In genomic region chr15:82342543-82342935, GRCm38 (mm10) we compare ENCODE assay signal across 11 mouse cellular contexts. TPM values are rescaled to one million over a fixed set of nuclear protein-coding genes. Genes with fewer than 3 reads are reported as not detected.
DNase-seq lines count a peak whose midpoint lies in the region; ATAC-seq lines count a peak whose summit lies in the region.
"Had no signal": no experiment of that assay in that cellular context is flagged by ENCODE, and none has a peak within 500 bp of the region (broad histone marks: within the 10 kb centered on the region; RNA-seq: fewer than 3 reads in every experiment).

No protein-coding gene starts in this region.

- 64% methylated on average over 5 of the region's 5 CpGs for WGBS in heart, embryonic 12.5 days
- whole genome bisulfite sequencing in midbrain, embryonic 12.5 days = 80% methylated on average over 5 of the region's 5 CpGs
- WGBS in midbrain, embryonic 13.5 days = 81% methylated on average over 5 of the region's 5 CpGs
- WGBS in intestine, embryonic 15.5 days = 74% methylated on average over 5 of the region's 5 CpGs
- 74% methylated on average over 5 of the region's 5 CpGs for WGBS in stomach, embryonic 15.5 days

- H3K27me3 ChIP-seq in heart, embryonic 12.5 days (replicated peaks) = no peaks in the 10 kb centered on the region
- peaks cover 30% of the 10 kb centered on the region for H3K27me3 ChIP-seq in midbrain, embryonic 12.5 days
- peaks cover 24% of the 10 kb centered on the region for H3K27me3 ChIP-seq in midbrain, embryonic 13.5 days
- no peaks in the 10 kb centered on the region for H3K27me3 ChIP-seq in intestine, embryonic 15.5 days (replicated peaks)
- no peaks in the 10 kb centered on the region for H3K27me3 ChIP-seq in stomach, embryonic 15.5 days (replicated peaks)

- no peak for DNase-seq in heart, adult 18-20 months
- no peak for DNase-seq in right cerebral cortex, adult 2 months (ENCODE audit: low spot score in 2 of 2)
- no peak for DNase-seq in cerebellum, adult 11-12 months
- DNase-seq: midbrain, embryonic 14.5 days had no signal

- no peak overlapping the region for H3K9ac ChIP-seq in heart, embryonic 12.5 days
- no peak overlapping the region for H3K9ac ChIP-seq in midbrain, embryonic 12.5 days (replicated peaks)
- H3K9ac ChIP-seq in midbrain, embryonic 13.5 days (replicated peaks) = no peak overlapping the region
- H3K9ac ChIP-seq in intestine, embryonic 15.5 days = no peak overlapping the region; the same call in 1 of the 2 replicates
- no peak overlapping the region for H3K9ac ChIP-seq in stomach, embryonic 15.5 days
- H3K9ac ChIP-seq: hindbrain, embryonic 15.5 days had no signal

- H3K27ac ChIP-seq in heart, embryonic 12.5 days (ENCODE audit: poor library complexity, severe bottlenecking) = peak overlapping the region; percentile 71
- 0 out of 2 replicates have a peak overlapping the region, but pooled peaks have one; percentile 46 for H3K27ac ChIP-seq in midbrain, embryonic 12.5 days (replicated peaks)
- no peak overlapping the region for H3K27ac ChIP-seq in midbrain, embryonic 13.5 days
- H3K27ac ChIP-seq in intestine, embryonic 15.5 days = 0 out of 2 replicates have a peak overlapping the region, but pooled peaks have one; percentile 90
- peak overlapping the region; percentile 88 for H3K27ac ChIP-seq in stomach, embryonic 15.5 days
- H3K27ac ChIP-seq: hindbrain, embryonic 15.5 days had no signal

- H3K4me1 ChIP-seq in heart, embryonic 12.5 days (replicated peaks) = peaks cover 46% of the 10 kb centered on the region
- peaks cover 25% of the 10 kb centered on the region for H3K4me1 ChIP-seq in midbrain, embryonic 12.5 days
- H3K4me1 ChIP-seq in midbrain, embryonic 13.5 days (replicated peaks) = peaks cover 26% of the 10 kb centered on the region
- H3K4me1 ChIP-seq in intestine, embryonic 15.5 days (replicated peaks) = peaks cover 43% of the 10 kb centered on the region
- H3K4me1 ChIP-seq in stomach, embryonic 15.5 days = peaks cover 42% of the 10 kb centered on the region

- ATAC-seq in heart, embryonic 12.5 days (ENCODE audit: insufficient number of reproducible peaks, low FRiP score) = no peak
- ATAC-seq in midbrain, embryonic 12.5 days (ENCODE audit: low FRiP score, low read depth) = no peak
- ATAC-seq in midbrain, embryonic 13.5 days = no peak
- ATAC-seq in intestine, embryonic 15.5 days = no peak
- ATAC-seq in stomach, embryonic 15.5 days (ENCODE audit: insufficient read depth, low FRiP score, low read depth) = no peak

- no peaks in the 10 kb centered on the region for H3K9me3 ChIP-seq in heart, embryonic 12.5 days (replicated peaks)
- H3K9me3 ChIP-seq in midbrain, embryonic 12.5 days = no peaks in the 10 kb centered on the region
- H3K9me3 ChIP-seq in midbrain, embryonic 13.5 days = no peaks in the 10 kb centered on the region
- H3K9me3 ChIP-seq in intestine, embryonic 15.5 days = no peaks in the 10 kb centered on the region
- no peaks in the 10 kb centered on the region for H3K9me3 ChIP-seq in stomach, embryonic 15.5 days
- H3K9me3 ChIP-seq: hindbrain, embryonic 15.5 days; limb, embryonic 12.5 days had no signal

- no peak overlapping the region for H3K4me3 ChIP-seq in heart, embryonic 12.5 days
- H3K4me3 ChIP-seq in midbrain, embryonic 12.5 days = no peak overlapping the region
- no peak overlapping the region for H3K4me3 ChIP-seq in midbrain, embryonic 13.5 days (replicated peaks)
- no peak overlapping the region for H3K4me3 ChIP-seq in intestine, embryonic 15.5 days (replicated peaks)
- no peak overlapping the region for H3K4me3 ChIP-seq in stomach, embryonic 15.5 days (replicated peaks)
- H3K4me3 ChIP-seq: hindbrain, embryonic 15.5 days had no signal

- H3K36me3 ChIP-seq in heart, embryonic 12.5 days = peaks cover 8% of the 10 kb centered on the region
- H3K36me3 ChIP-seq in midbrain, embryonic 12.5 days = 0 out of 2 replicates have a peak, but pooled peaks cover 4% of the 10 kb centered on the region
- H3K36me3 ChIP-seq in midbrain, embryonic 13.5 days = no peaks in the 10 kb centered on the region; the same call in 1 of the 2 replicates
- no peaks in the 10 kb centered on the region for H3K36me3 ChIP-seq in intestine, embryonic 15.5 days
- H3K36me3 ChIP-seq in stomach, embryonic 15.5 days = 0 out of 2 replicates have a peak, but pooled peaks cover 4% of the 10 kb centered on the region
- H3K36me3 ChIP-seq: hindbrain, embryonic 15.5 days had no signal

- H3K4me2 ChIP-seq in heart, embryonic 12.5 days = peak overlapping the region; percentile 5; the same call in 1 of the 2 replicates
- no peak overlapping the region for H3K4me2 ChIP-seq in midbrain, embryonic 12.5 days (replicated peaks)
- no peak overlapping the region for H3K4me2 ChIP-seq in midbrain, embryonic 13.5 days (replicated peaks)
- peak overlapping the region; percentile 87 for H3K4me2 ChIP-seq in intestine, embryonic 15.5 days (replicated peaks)
- H3K4me2 ChIP-seq in stomach, embryonic 15.5 days = peak overlapping the region; percentile 83
- H3K4me2 ChIP-seq: hindbrain, embryonic 15.5 days had no signal

RNA-seq across cellular contexts. Expression of gene Smdt1, which starts 3.8 kb away (rescaled TPM):
- 299 and 309 TPM in 2 replicates for polyA plus RNA-seq in heart, embryonic 12.5 days (2016; fragmentation: Nextera tagmentation; extraction: Ambion mirVana)
- 100 to 1,000 TPM; 185 to 222 TPM for total RNA-seq in heart, adult 18-20 months (2021)
- 248 and 261 TPM in 2 replicates for polyA plus RNA-seq in midbrain, embryonic 12.5 days (2016; fragmentation: Nextera tagmentation; extraction: Ambion mirVana)
- 303 and 324 TPM in 2 replicates for polyA plus RNA-seq in midbrain, embryonic 13.5 days (2015; fragmentation: Nextera tagmentation; extraction: Ambion mirVana)
- polyA plus RNA-seq in intestine, embryonic 15.5 days (2015; fragmentation: Nextera tagmentation; extraction: Ambion mirVana) = 277 and 308 TPM in 2 replicates
- 288 and 301 TPM in 2 replicates for polyA plus RNA-seq in stomach, embryonic 15.5 days (2015; fragmentation: Nextera tagmentation; extraction: Ambion mirVana)

RNA-seq across cellular contexts. Expression of gene Pheta2, which starts 3.8 kb away (rescaled TPM):
- 9.8 and 9.9 TPM in 2 replicates for polyA plus RNA-seq in heart, embryonic 12.5 days (2016; fragmentation: Nextera tagmentation; extraction: Ambion mirVana)
- under 1 TPM; 0.72 to 0.75 TPM for total RNA-seq in heart, adult 18-20 months (2021)
- polyA plus RNA-seq in midbrain, embryonic 12.5 days (2016; fragmentation: Nextera tagmentation; extraction: Ambion mirVana) = 3.3 and 4.1 TPM in 2 replicates
- polyA plus RNA-seq in midbrain, embryonic 13.5 days (2015; fragmentation: Nextera tagmentation; extraction: Ambion mirVana) = 0.99 and 1.5 TPM in 2 replicates
- polyA plus RNA-seq in intestine, embryonic 15.5 days (2015; fragmentation: Nextera tagmentation; extraction: Ambion mirVana) = 13.1 and 13.4 TPM in 2 replicates
- 14.9 and 18.4 TPM in 2 replicates for polyA plus RNA-seq in stomach, embryonic 15.5 days (2015; fragmentation: Nextera tagmentation; extraction: Ambion mirVana)

RNA-seq across cellular contexts. Expression of gene Naga, which starts 3.8 kb away (rescaled TPM):
- polyA plus RNA-seq in heart, embryonic 12.5 days (2016; fragmentation: Nextera tagmentation; extraction: Ambion mirVana) = 40.5 and 44.6 TPM in 2 replicates
- total RNA-seq in heart, adult 18-20 months (2021) = 10 to 100 TPM; 25.4 to 32.2 TPM
- polyA plus RNA-seq in midbrain, embryonic 12.5 days (2016; fragmentation: Nextera tagmentation; extraction: Ambion mirVana) = 24.0 and 24.9 TPM in 2 replicates
- 18.1 and 22.7 TPM in 2 replicates for polyA plus RNA-seq in midbrain, embryonic 13.5 days (2015; fragmentation: Nextera tagmentation; extraction: Ambion mirVana)
- polyA plus RNA-seq in intestine, embryonic 15.5 days (2015; fragmentation: Nextera tagmentation; extraction: Ambion mirVana) = 144 and 176 TPM in 2 replicates
- 79.6 and 86.8 TPM in 2 replicates for polyA plus RNA-seq in stomach, embryonic 15.5 days (2015; fragmentation: Nextera tagmentation; extraction: Ambion mirVana)

RNA-seq across cellular contexts. Expression of gene Ndufa6, which starts 11.6 kb away (rescaled TPM):
- polyA plus RNA-seq in heart, embryonic 12.5 days (2016; fragmentation: Nextera tagmentation; extraction: Ambion mirVana) = 475 and 496 TPM in 2 replicates
- total RNA-seq in heart, adult 18-20 months (2021) = 100 to 1,000 TPM; 750 to 751 TPM
- 277 and 315 TPM in 2 replicates for polyA plus RNA-seq in midbrain, embryonic 12.5 days (2016; fragmentation: Nextera tagmentation; extraction: Ambion mirVana)
- polyA plus RNA-seq in midbrain, embryonic 13.5 days (2015; fragmentation: Nextera tagmentation; extraction: Ambion mirVana) = 350 and 359 TPM in 2 replicates
- 502 and 513 TPM in 2 replicates for polyA plus RNA-seq in intestine, embryonic 15.5 days (2015; fragmentation: Nextera tagmentation; extraction: Ambion mirVana)
- 403 and 420 TPM in 2 replicates for polyA plus RNA-seq in stomach, embryonic 15.5 days (2015; fragmentation: Nextera tagmentation; extraction: Ambion mirVana)

RNA-seq across cellular contexts. Expression of gene Cyp2d22, which starts 37.5 kb away (rescaled TPM):
- polyA plus RNA-seq in heart, embryonic 12.5 days (2016; fragmentation: Nextera tagmentation; extraction: Ambion mirVana) = 7.3 and 8.0 TPM in 2 replicates
- total RNA-seq in heart, adult 18-20 months (2021) = 10 to 100 TPM; 25.8 to 30.1 TPM
- polyA plus RNA-seq in midbrain, embryonic 12.5 days (2016; fragmentation: Nextera tagmentation; extraction: Ambion mirVana) = 2.3 and 2.8 TPM in 2 replicates
- 1.1 and 1.8 TPM in 2 replicates for polyA plus RNA-seq in midbrain, embryonic 13.5 days (2015; fragmentation: Nextera tagmentation; extraction: Ambion mirVana)
- 9.0 and 11.2 TPM in 2 replicates for polyA plus RNA-seq in intestine, embryonic 15.5 days (2015; fragmentation: Nextera tagmentation; extraction: Ambion mirVana)
- 12.1 and 14.3 TPM in 2 replicates for polyA plus RNA-seq in stomach, embryonic 15.5 days (2015; fragmentation: Nextera tagmentation; extraction: Ambion mirVana)

Comparison
In these comparisons a context has a peak if more than half of its experiments do, and no peak if none do; other contexts are left out.
1. H3K4me2 ChIP-seq: peak in heart, embryonic 12.5 days (single experiment), intestine, embryonic 15.5 days (single experiment) and stomach, embryonic 15.5 days (single experiment); none in midbrain, embryonic 12.5 days (single experiment) and midbrain, embryonic 13.5 days (single experiment).